Mouse (Mus musculus) ES-E14 (cell line): ENCODE measurements around the gene Tmem232. TPM values are rescaled to one million over a fixed set of nuclear protein-coding genes. Genes with fewer than 3 reads are reported as not detected.

Experiments
- DNase-seq: peaks from one replicate; pipeline ENCODE4 v3.0.0-alpha.2; 2013; ENCODE audit warnings: low read depth, low spot score
- H3K27ac ChIP-seq: 2 replicates; pipeline ENCODE4 v1.5.1; 2012; ENCODE audit warnings: low read depth, mild to moderate bottlenecking, low read length, moderate library complexity, mixed read lengths; ENCODE audit not compliant: poor library complexity, insufficient read depth, severe bottlenecking
- H3K36me3 ChIP-seq: 2 replicates; pipeline ENCODE4 v1.6.1; 2012; ENCODE audit warnings: mild to moderate bottlenecking, low read length, moderate library complexity, mixed read lengths; ENCODE audit not compliant: control insufficient read depth, poor library complexity, insufficient read depth, severe bottlenecking
- H3K4me1 ChIP-seq, 2 experiments: fragments of 150-350 bp in 1 of 2; sonication (generic) in 1 of 2; 2 replicates each; pipeline ENCODE4 v1.6.1; 2012; ENCODE audit warnings: low read length in 2 of 2, mild to moderate bottlenecking in 1 of 2, mixed read lengths in 1 of 2; ENCODE audit not compliant: control insufficient read depth in 2 of 2, insufficient read depth in 2 of 2, poor library complexity in 1 of 2
- H3K4me3 ChIP-seq, 2 experiments: fragments of 150-350 bp in 1 of 2; sonication (generic) in 1 of 2; 2 replicates each; pipeline ENCODE4 v1.5.1; 2012; ENCODE audit warnings: low read length in 2 of 2, low read depth in 1 of 2, mild to moderate bottlenecking in 1 of 2, mixed read lengths in 1 of 2; ENCODE audit not compliant: insufficient read depth in 1 of 2, poor library complexity in 1 of 2, severe bottlenecking in 1 of 2
- H3K9ac ChIP-seq: 2 replicates; pipeline ENCODE4 v1.6.1; 2012; ENCODE audit warnings: low read depth, mild to moderate bottlenecking, low read length, mixed read lengths; ENCODE audit not compliant: poor library complexity, insufficient read depth, severe bottlenecking
- H3K9me3 ChIP-seq: fragments of 150-350 bp; sonication (generic); 2 replicates; pipeline ENCODE4 v1.6.1; 2012; ENCODE audit warnings: low read depth, mild to moderate bottlenecking, low read length; ENCODE audit not compliant: control insufficient read depth, insufficient read depth
- CHD2 ChIP-seq: IDR thresholded peaks from 2 replicates; pipeline ENCODE4 v1.6.1; 2014; ENCODE audit warnings: mild to moderate bottlenecking, low read depth, low read length, inconsistent platforms
- HCFC1 ChIP-seq: IDR thresholded peaks from 2 replicates; pipeline ENCODE4 v1.6.1; 2012; ENCODE audit warnings: low read length, inconsistent platforms, borderline replicate concordance; ENCODE audit not compliant: insufficient read depth
- MAFK ChIP-seq: IDR thresholded peaks from 2 replicates; pipeline ENCODE4 v1.6.1; 2014; ENCODE audit warnings: mild to moderate bottlenecking, low read depth, low read length, inconsistent platforms; ENCODE audit not compliant: insufficient read depth
- ZC3H11A ChIP-seq: IDR thresholded peaks from 2 replicates; pipeline ENCODE4 v1.6.1; 2012; ENCODE audit warnings: low read depth, mild to moderate bottlenecking, inconsistent platforms, low read length, borderline replicate concordance
- ZNF384 ChIP-seq: IDR thresholded peaks from 2 replicates; pipeline ENCODE4 v1.6.1; 2012; ENCODE audit warnings: low read depth, low read length, inconsistent platforms
- in situ Hi-C, 2 experiments: fragments of 600-800 bp; cut with MboI; formaldehyde crosslinking; loops; one replicate each; pipeline ENCODE4 v1.15.1; 2025; ENCODE audit warnings: low sequenced_read_pairs in 2 of 2, inconsistent platforms in 1 of 2; ENCODE audit not compliant: unreplicated experiment in 2 of 2
- total RNA-seq: library from RNA; depleted of rRNA; stranded (reverse); fragments of 300-350 nt; gene quantifications from 2 replicates; pipeline ENCODE4 v1.2.3, GENCODE M21; 2012

Tmem232 gene
- total RNA-seq, 1 experiment, result 0.09 TPM

- no peak overlapping the region for H3K27ac ChIP-seq
- no peak overlapping the region for H3K4me3 ChIP-seq
- in situ Hi-C loops, result no loop called here
- no peaks in the 10 kb centered on the region for H3K4me1 ChIP-seq
- no peaks in the 10 kb centered on the region for H3K9me3 ChIP-seq
- TF ChIP-seq HCFC1, result no peak
- no peak overlapping the region for H3K9ac ChIP-seq
- peaks cover 4% of the 10 kb centered on the region for H3K36me3 ChIP-seq
- DNase-seq, result no peak
Measured at GRCm38 (mm10) chr17:65574850-65575249, 34.3 kb upstream of the Tmem232 start.

- no peaks in the 10 kb centered on the region for H3K9me3 ChIP-seq
- H3K4me3 ChIP-seq, result no peak overlapping the region
- H3K4me1 ChIP-seq, result no peaks in the 10 kb centered on the region
- no peak overlapping the region for H3K9ac ChIP-seq
- H3K36me3 ChIP-seq, result no peaks in the 10 kb centered on the region
- no peak for DNase-seq
- no peak overlapping the region for H3K27ac ChIP-seq
- in situ Hi-C loops, result no loop called here
- TF ChIP-seq CHD2, result no peak
- TF ChIP-seq ZNF384, result no peak
- no peak for TF ChIP-seq ZC3H11A
- no peak for TF ChIP-seq MAFK
- no peak for TF ChIP-seq HCFC1
Measured at GRCm38 (mm10) chr17:65571866-65572265, 31.3 kb upstream of the Tmem232 start.

- no peak for DNase-seq
- no peak for TF ChIP-seq ZC3H11A
- no peak for TF ChIP-seq HCFC1
- no peak for TF ChIP-seq MAFK
- TF ChIP-seq CHD2, result no peak
- TF ChIP-seq ZNF384, result no peak
- H3K4me3 ChIP-seq, result no peak overlapping the region
- no peaks in the 10 kb centered on the region for H3K4me1 ChIP-seq
- no peak overlapping the region for H3K9ac ChIP-seq
- H3K9me3 ChIP-seq, result no peaks in the 10 kb centered on the region
- H3K36me3 ChIP-seq, result no peaks in the 10 kb centered on the region
- H3K27ac ChIP-seq, result no peak overlapping the region
- in situ Hi-C loops, result no loop called here
Measured at GRCm38 (mm10) chr17:65571466-65571865, 30.9 kb upstream of the Tmem232 start.

- Histone ChIP-seq H3K4me3 (no peak overlapping the region), H3K9ac (no peak overlapping the region), H3K9me3 (no peaks in the 10 kb centered on the region), H3K36me3 (no peaks in the 10 kb centered on the region), H3K4me1 (no peaks in the 10 kb centered on the region), H3K27ac (no peak overlapping the region)
- DNase-seq, result no peak
- in situ Hi-C loops, result no loop called here
- TF ChIP-seq ZNF384 (no peak), CHD2 (no peak), HCFC1 (no peak), MAFK (no peak), ZC3H11A (no peak)
Measured at GRCm38 (mm10) chr17:65564189-65564588, 23.6 kb upstream of the Tmem232 start.

GRCm38 (mm10) chr17:65563345-65563744 is 22.8 kb upstream of the Tmem232 start:
- Histone ChIP-seq H3K27ac (no peak overlapping the region), H3K9ac (no peak overlapping the region), H3K36me3 (no peaks in the 10 kb centered on the region), H3K4me3 (no peak overlapping the region), H3K4me1 (peaks cover 0 to 8% of the 10 kb centered on the region in 2 experiments; a peak in 1 of 4 replicates), H3K9me3 (no peaks in the 10 kb centered on the region)
- DNase-seq, result no peak
- in situ Hi-C loops, result no loop called here
- no peak for TF ChIP-seq CHD2
- no peak for TF ChIP-seq MAFK
- no peak for TF ChIP-seq ZC3H11A
- TF ChIP-seq ZNF384, result no peak
- TF ChIP-seq HCFC1, result no peak
